Mouse (Mus musculus): ENCODE measurements around the gene Cnpy4.
A peak's percentile ranks its signal among the peaks of the same experiment; 100 is the strongest.
"Not testable (repeated sequence)": the region's sequence is repeated elsewhere in the genome, so short reads cannot be mapped to it uniquely, and the experiment has no call there.

Gene Cnpy4

DNA sequence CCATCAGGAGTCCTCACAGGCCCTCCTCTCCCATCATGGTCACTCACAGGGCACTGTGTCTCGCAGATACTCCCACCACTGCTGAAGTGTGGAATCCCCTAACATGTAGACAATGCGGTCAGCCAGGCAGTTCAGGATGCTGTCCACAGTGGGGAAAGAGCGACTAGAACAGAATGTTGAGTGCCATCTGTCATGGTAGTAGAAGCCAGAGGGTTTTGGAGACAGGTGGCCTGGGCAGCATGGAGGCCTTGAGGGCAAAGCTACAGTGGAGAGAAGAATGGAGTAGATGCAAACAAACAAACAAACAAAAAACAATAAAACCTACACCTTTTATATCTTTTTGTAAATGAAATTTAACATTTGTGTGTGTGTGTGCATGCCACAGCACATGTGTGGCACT, 14.8 kb downstream of the Cnpy4 start:
- DNase-seq (ENCODE audit: low spot score in 2 of 2) = no peak

DNA sequence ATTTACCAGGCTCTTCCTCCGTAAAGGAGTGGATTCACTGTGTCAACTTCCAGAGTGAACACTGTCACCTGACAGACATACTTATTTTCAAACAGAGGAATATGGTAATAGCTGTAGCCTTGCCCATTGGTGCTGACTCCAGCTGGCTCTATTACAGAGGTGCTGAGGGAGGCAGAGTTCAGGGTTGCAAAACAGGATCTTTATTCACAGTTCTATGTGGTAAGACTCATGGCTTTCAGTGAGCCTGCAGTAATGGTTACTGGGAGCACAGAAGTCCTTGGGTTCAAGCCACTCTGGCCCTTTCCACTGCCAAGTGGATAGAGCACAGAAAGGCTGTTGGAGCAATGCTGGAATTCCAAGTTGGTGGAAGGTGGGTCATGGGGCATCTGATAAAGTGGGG, 20.0 kb downstream of the Cnpy4 start:
- no peak for DNase-seq (ENCODE audit: low spot score in 2 of 2)

DNA sequence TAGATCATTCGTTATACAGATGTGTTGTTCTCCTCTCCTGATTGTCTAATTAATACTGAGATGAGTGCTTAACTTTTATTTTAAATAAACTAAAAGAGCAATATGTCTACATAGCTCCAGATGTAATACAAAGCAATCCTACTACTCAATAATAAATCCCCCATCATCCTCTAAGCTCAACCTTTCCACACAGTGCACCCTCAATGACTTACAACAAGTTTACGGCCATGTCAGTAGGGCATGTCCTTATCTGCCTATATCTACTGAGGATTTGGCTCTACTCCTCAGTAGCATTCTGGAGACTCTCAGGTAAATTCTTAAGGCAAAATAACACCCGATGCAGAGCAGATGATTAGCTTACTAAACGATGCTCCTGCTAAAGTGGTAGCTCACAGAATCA, 20.6 kb downstream of the Cnpy4 start:
- DNase-seq (ENCODE audit: low spot score in 2 of 2) = no peak

DNA sequence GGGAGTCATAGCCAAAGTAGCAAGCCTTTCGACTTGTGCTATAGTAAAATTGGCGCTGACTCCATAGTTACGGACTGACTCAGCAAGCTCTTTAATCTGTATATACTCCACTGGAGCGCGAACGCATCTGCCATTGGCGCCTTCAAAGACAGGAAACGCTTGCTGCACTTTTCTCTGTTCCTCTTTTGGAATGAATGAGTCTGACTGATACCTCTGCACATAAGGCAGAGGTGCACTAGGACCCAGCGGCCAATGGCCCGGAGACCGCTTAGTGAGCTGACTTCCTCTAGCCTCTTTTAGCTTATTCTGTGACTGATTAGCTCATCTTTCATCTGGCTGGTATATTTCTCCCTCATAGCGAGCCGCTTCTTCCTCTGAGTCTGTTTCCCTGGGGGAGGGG, 29.3 kb downstream of the Cnpy4 start:
- DNase-seq (ENCODE audit: low spot score in 2 of 2) = not testable (repeated sequence)

DNA sequence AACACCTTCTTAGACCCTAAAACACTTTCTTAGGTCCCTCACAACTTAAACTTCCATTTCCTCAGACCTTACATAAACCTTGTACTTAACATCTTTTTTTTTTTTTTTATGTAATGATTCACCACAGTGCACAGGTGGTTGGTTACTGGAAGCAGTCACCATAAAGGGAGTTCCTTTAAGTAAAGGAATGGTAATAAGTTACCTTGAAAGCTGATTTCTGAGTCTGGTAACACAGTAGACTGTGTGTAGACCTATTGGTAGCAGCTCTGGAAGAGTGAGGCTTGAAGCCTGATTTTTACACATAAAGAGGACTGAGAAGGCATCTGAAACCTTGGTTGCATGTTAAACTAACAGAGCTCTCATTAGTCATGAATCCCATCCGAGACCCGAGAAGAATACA, 32.6 kb downstream of the Cnpy4 start:
- DNase-seq (ENCODE audit: low spot score in 2 of 2) = no peak

DNA sequence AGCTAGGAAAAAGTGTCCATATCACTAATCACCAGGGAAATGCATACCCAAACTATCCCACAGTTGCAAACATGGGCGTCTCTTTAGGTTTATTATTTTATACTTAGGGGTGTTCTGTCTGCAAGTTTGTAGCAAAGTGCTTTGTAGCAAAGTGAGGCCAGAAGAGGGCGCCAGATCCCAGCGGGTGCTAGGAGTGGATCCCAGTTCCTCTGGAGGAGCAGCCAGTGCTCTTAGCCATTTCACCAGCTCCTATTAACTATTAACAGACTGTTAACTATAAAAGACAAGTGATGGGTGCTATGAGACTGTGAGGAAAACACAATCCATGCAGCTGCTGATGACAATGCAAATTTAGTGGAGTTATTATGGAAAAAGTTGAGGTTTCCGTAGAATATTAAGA, 34.8 kb downstream of the Cnpy4 start:
- peak; percentile 79 to 81 for DNase-seq (ENCODE audit: low spot score in 2 of 2)

DNA sequence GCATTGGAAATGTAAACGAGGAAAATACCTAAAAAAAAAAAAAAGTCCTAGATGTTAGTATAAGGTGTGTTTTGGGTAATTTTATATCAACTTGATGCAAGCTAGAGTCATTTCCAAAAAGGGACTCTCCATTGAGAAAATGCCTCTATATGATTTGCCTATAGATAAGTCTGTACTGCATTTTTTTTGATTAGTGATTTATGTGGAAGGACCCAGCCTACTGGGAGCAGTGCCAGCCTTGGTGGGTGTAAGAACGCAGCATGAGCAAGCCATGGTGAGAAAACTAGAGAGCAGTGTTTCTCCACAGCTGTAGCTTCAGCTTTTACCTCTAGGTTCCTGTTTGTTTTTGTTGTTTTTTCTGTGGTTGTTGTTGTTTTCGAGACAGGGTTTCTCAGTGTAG, 36.0 kb downstream of the Cnpy4 start:
- no peak for DNase-seq (ENCODE audit: low spot score in 2 of 2)

DNA sequence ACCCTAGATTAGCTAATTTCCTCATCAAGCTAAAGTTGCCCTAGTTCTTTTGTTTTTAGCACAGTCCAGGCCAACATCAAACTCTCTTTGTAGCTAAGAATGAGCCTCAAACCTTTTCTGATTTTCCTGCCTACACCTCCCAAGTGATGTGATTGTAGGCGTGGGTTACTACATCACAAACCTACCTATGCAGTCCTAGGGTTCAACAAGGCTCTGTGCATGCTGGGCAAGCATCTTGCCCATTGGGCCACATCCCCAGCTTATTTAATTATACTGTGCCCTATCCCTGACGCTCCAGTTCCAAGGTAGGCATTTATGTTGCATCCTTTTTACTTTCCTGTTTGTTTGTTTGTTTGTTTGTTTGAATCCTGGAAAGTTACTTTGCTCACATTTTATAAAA, 38.4 kb downstream of the Cnpy4 start, which contains the start of gene Nxpe5:
Nxpe5 (plus strand) TSS at position 199 of the 400 bp plus-strand sequence.
- DNase-seq (ENCODE audit: low spot score in 2 of 2) = no peak

DNA sequence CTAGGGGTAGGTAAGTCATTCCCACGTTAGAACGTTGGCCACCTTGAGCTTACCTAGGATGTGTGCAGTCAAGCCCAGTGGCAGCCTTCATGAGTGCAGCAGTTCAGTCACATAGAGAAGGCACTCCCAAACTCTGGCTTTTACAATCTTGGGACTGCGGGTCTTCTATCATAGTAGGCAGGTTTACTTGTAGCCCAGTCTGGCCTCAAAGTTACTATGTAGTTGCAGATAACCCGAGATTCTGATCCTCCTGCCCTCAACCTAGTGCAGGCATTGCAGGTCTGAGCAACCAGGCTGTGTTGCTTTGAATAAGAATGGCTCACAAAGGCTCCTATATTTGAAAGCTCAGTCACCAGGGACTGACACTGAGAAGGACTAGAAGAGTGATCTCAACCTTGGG, 39.2 kb downstream of the Cnpy4 start:
- DNase-seq (ENCODE audit: low spot score in 2 of 2) = no peak

DNA sequence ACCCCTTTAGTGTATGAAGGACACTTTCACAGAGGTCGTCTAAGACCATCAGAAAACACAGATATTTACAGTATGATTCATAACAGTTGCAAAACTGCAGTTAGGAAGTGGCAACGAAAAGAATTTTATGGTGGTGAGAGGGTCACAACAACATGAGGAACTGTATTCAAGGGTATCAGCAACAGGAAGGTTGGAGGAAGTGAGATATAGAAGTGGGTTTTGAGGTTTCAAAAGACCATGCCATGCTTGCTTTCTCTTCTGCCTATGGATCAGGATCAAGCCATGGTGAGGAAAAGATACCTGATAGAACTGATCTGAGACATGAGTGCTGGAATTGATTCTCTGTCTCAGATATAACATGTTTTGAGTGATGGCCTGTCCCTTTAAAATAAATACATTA, 40.1 kb downstream of the Cnpy4 start:
- no peak for DNase-seq (ENCODE audit: low spot score in 2 of 2)

DNA sequence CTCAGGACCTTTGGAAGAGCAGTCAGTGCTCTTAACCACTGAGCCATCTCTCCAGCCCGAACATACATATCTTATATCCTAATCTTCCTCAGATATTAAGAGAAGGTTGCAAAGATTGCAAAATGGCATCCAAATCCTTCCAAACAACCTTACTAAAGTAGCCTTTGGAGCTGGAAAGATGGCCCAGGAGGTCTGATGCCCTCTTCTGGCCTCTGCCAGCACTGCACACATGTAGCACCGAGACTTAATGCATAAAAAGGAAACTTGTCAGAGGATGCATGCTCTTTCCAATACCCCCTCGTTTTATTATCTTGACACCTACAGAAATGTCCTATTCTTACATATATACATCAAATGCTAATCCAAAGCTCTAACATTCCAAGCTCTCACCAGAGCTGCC, 40.7 kb downstream of the Cnpy4 start:
- DNase-seq (ENCODE audit: low spot score in 2 of 2) = no peak

DNA sequence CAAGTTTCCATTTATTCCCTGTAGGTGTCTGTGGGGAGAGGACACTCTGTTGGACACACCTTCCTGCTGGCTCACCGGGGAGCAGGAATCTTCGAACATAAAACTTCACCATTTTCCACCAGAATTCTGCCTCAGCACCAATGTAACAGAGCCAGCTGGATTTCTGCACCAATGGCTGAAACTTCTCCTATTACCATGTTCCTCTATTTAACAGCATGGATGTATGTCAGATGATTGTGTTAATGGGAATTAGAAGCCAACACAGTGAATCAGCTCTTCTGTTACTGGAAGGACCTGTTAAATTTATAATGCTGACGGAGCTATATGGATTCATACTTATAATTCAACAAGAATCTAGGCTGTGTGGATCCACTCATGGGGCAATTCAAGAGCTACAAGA, 42.2 kb downstream of the Cnpy4 start:
- DNase-seq (ENCODE audit: low spot score in 2 of 2) = no peak

DNA sequence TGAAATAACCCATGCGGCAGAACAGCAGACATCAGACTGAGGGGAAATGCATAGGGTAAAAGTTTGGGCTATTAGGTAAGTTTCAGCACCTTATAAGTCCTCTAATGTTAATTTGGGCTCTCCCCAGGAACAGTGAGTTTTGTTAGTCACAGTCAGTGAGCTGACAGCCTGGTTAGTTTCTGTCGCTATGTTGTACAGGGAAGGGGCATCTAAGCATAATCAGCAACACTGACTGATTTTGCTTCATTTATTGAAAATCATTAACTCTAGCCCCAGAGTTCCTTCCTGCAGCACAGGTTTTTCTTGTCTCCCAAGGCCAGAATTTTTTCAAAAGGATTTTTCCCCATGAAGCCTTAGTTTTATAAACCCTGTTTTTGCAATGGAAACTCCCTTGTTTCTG, 46.5 kb downstream of the Cnpy4 start:
- no peak for DNase-seq (ENCODE audit: low spot score in 2 of 2)

DNA sequence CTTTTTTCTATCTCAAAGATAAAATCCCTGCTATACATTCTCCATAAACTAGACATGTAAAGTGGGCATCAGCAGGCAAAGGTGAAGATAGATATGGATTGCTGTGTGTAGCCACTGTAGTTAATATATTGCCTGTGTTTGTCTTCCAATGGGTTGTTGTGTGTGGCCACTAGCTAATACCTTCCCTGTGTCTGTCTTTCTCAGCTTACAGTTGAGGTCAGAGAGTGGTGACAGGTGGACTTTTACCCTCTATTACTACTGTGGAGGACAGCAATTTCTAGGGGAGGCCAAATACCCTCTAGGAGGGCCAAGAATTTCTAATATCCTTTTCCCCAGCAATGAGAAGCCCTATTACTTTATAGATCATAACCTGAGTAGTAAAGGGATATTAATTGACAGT, 46.9 kb downstream of the Cnpy4 start:
- no peak for DNase-seq (ENCODE audit: low spot score in 2 of 2)

DNA sequence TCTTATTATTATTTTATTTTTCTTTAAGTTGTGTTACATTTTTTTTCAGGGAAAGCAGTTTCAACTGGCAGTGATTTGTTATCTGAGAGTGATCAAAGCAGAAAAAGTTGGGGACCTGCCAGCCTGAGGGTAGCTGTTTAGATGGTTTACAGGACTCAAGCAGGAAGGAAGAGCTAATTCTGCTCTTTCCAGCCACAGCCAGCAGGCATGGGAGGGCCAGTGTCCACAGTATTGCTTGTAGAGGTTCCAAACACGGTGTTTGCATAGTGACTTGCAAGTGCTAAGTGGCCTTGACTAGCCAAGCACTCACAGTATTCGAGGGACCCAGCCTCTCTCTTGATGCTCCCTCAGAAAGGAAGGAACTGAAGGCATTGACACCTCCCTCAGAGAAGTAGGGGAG, 54.2 kb downstream of the Cnpy4 start:
- no peak for DNase-seq (ENCODE audit: low spot score in 2 of 2)
